In the genomic region with DNA sequence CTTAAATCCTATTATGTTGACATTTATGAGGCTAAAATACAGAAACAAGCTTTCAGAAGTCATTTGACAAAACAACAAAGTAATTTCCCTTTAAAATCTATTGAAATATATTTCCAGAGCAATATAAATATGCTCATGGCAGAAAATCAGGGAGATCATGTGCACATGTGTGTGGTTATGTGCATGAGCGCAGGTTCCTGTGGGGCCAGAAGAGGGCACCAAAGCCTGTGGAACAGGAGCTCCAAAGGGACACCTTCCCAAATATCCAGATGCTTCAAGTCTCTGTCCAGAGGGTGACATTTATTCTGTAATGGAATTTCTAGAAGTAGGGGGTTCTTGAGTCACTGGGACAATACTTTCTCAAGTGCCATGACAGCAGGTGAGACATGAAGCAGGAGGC, we compare ENCODE assay signal across 10 mouse cellular contexts. TPM values are rescaled to one million over a fixed set of nuclear protein-coding genes. Genes with fewer than 3 reads are reported as not detected.
DNase-seq lines count a peak whose midpoint lies in the region; ATAC-seq and TF ChIP-seq lines count a peak whose summit lies in the region.
"Had no signal": no experiment of that assay in that cellular context is flagged by ENCODE, and none has a peak within 500 bp of the region (broad histone marks: within the 10 kb centered on the region; RNA-seq: fewer than 3 reads in every experiment).

No protein-coding gene starts in this region.

- ATAC-seq in heart, postnatal 0 days (ENCODE audit: insufficient read depth, low read depth): no peak
- ATAC-seq in common myeloid progenitor, adult 5-6 weeks (replicated peaks; ENCODE audit: low read depth, poor library complexity, severe bottlenecking): 0 out of 2 replicates have a peak, but pooled peaks have one; percentile 45
- ATAC-seq in monocyte, adult 5-6 weeks (replicated peaks; ENCODE audit: insufficient number of reproducible peaks, low FRiP score, low TSS enrichment, poor library complexity, severe bottlenecking): no peak

- peaks cover 49% of the 10 kb centered on the region for H3K36me3 ChIP-seq in heart, postnatal 0 days (replicated peaks; ENCODE audit: control insufficient read depth, insufficient read depth, low read length)
- peaks cover 48% of the 10 kb centered on the region for H3K36me3 ChIP-seq in thymus, adult 2 months (ENCODE audit: control insufficient read depth, insufficient read depth, low read length)

- no peak overlapping the region for H3K27ac ChIP-seq in heart, postnatal 0 days (ENCODE audit: low read depth)
- H3K27ac ChIP-seq in thymus, adult 2 months (ENCODE audit: control insufficient read depth, insufficient read depth, low read length): no peak overlapping the region

- WGBS in heart, postnatal 0 days: 97% methylated on average over 1 of the region's 1 CpGs
- WGBS in thymus, adult 2 months: 97% methylated on average over 1 of the region's 1 CpGs

- H3K4me1 ChIP-seq in heart, postnatal 0 days (ENCODE audit: control insufficient read depth, insufficient read depth): 0 out of 2 replicates have a peak, but pooled peaks cover 6% of the 10 kb centered on the region
- H3K4me1 ChIP-seq in thymus, adult 2 months (replicated peaks; ENCODE audit: control insufficient read depth, insufficient read depth, low read length): no peaks in the 10 kb centered on the region
- H3K4me1 ChIP-seq: megakaryocyte, embryonic 14.5 days had no signal

- no peak for DNase-seq in heart, postnatal 0 days (ENCODE audit: low spot score)
- DNase-seq in heart, adult 9 months (ENCODE audit: low spot score in 2 of 2): no peak
- DNase-seq in thymus, postnatal 14 days: peak; percentile 38
- no peak for DNase-seq in thymus, adult 2 months
- DNase-seq in naive thymus-derived CD4-positive, alpha-beta T cell, adult 2 months (ENCODE audit: low read depth): peak; percentile 35
- DNase-seq in urinary bladder, postnatal 14 days (ENCODE audit: low spot score): no peak
- DNase-seq: embryo, embryonic 11 days had no signal

- TF ChIP-seq CTCF in heart, postnatal 0 days (IDR thresholded peaks at IDR 0.05; ENCODE audit: low read depth): peak; percentile 21; the same call in 1 of the 2 replicates
- TF ChIP-seq CTCF in thymus, adult 2 months (IDR thresholded peaks at IDR 0.05; ENCODE audit: borderline replicate concordance, control insufficient read depth, extremely low read depth, insufficient read depth, low read length, poor library complexity): no peak

- no peaks in the 10 kb centered on the region for H3K27me3 ChIP-seq in heart, postnatal 0 days (ENCODE audit: control insufficient read depth, insufficient read depth, low read length)
- no peaks in the 10 kb centered on the region for H3K27me3 ChIP-seq in thymus, adult 2 months (ENCODE audit: control insufficient read depth, insufficient read depth, low read length)
- H3K27me3 ChIP-seq: megakaryocyte, embryonic 14.5 days had no signal

- no peak overlapping the region for H3K9ac ChIP-seq in heart, postnatal 0 days (replicated peaks; ENCODE audit: low read depth, low read length)

- H3K4me3 ChIP-seq in heart, postnatal 0 days (ENCODE audit: low read depth, low read length): no peak overlapping the region
- no peak overlapping the region for H3K4me3 ChIP-seq in thymus, adult 2 months (ENCODE audit: control insufficient read depth, insufficient read depth, low read length)
- H3K4me3 ChIP-seq: megakaryocyte, embryonic 14.5 days had no signal

- no peaks in the 10 kb centered on the region for H3K9me3 ChIP-seq in heart, postnatal 0 days (replicated peaks; ENCODE audit: control insufficient read depth, low read length)

- TF ChIP-seq POLR2A in thymus, adult 2 months (IDR thresholded peaks at IDR 0.05; ENCODE audit: control insufficient read depth, extremely low read depth, insufficient read depth, low read length, poor library complexity): no peak

- no peak for TF ChIP-seq EP300 in heart, postnatal 0 days (IDR thresholded peaks at IDR 0.05; ENCODE audit: low read depth)

- H3K4me2 ChIP-seq in heart, postnatal 0 days (ENCODE audit: low read depth, low read length): no peak overlapping the region

RNA-seq across cellular contexts. Expression of a gene that starts 17.8 kb away (rescaled TPM):
- total RNA-seq in heart, postnatal 0 days (2014; rRNA removed; ENCODE audit: low replicate concordance): 97.0 and 111 TPM in 2 replicates
- 144 and 152 TPM in 2 replicates for polyA plus RNA-seq in heart, postnatal 0 days (2015; fragmentation: Nextera tagmentation; extraction: Ambion mirVana)
- polyA plus RNA-seq in thymus, adult 2 months (2012; rRNA removed): 49.5 and 51.9 TPM in 2 replicates
- 112 and 124 TPM in 2 replicates for total RNA-seq in common myeloid progenitor, adult 5-6 weeks (2017)
- total RNA-seq in monocyte, adult 5-6 weeks (2017): 136 to 161 TPM (median 144 TPM) in 3 replicates

RNA-seq across cellular contexts. Expression of a gene that starts 56.1 kb away (rescaled TPM):
- total RNA-seq in heart, postnatal 0 days (2014; rRNA removed; ENCODE audit: low replicate concordance): 29.0 and 56.5 TPM in 2 replicates
- polyA plus RNA-seq in heart, postnatal 0 days (2015; fragmentation: Nextera tagmentation; extraction: Ambion mirVana): 18.0 and 18.1 TPM in 2 replicates
- 18.4 and 20.2 TPM in 2 replicates for polyA plus RNA-seq in thymus, adult 2 months (2012; rRNA removed)
- total RNA-seq in common myeloid progenitor, adult 5-6 weeks (2017): 93.3 and 111 TPM in 2 replicates
- total RNA-seq in monocyte, adult 5-6 weeks (2017): 0.58 to 1.9 TPM in 2 of 3 replicates, not detected in the other

RNA-seq across cellular contexts. Expression of a gene that starts 56.3 kb away (rescaled TPM):
- total RNA-seq in heart, postnatal 0 days (2014; rRNA removed; ENCODE audit: low replicate concordance): 28.3 and 55.1 TPM in 2 replicates
- 68.9 and 72.4 TPM in 2 replicates for polyA plus RNA-seq in heart, postnatal 0 days (2015; fragmentation: Nextera tagmentation; extraction: Ambion mirVana)
- polyA plus RNA-seq in thymus, adult 2 months (2012; rRNA removed): 20.0 and 21.5 TPM in 2 replicates
- 173 and 217 TPM in 2 replicates for total RNA-seq in common myeloid progenitor, adult 5-6 weeks (2017)
- total RNA-seq in monocyte, adult 5-6 weeks (2017): 16.8 to 31.9 TPM (median 27.7 TPM) in 3 replicates

Comparison
In these comparisons a context has a peak if more than half of its experiments do, and no peak if none do; other contexts are left out.
1. DNase-seq: peak in thymus, postnatal 14 days (single experiment) and naive thymus-derived CD4-positive, alpha-beta T cell, adult 2 months (single experiment); none in heart, postnatal 0 days (single experiment), heart, adult 9 months (0 of 2), thymus, adult 2 months (single experiment) and urinary bladder, postnatal 14 days (single experiment).
2. RNA of a gene that starts 56.1 kb away (total RNA-seq): 93.3 to 111 TPM in common myeloid progenitor, adult 5-6 weeks and 29.0 to 56.5 TPM in heart, postnatal 0 days; 0.58 to 1.9 TPM in monocyte, adult 5-6 weeks; every median in the first group is over 10 times any median in the second.